Mouse (Mus musculus): ENCODE results near the gene Farsb.

Farsb gene

DNA sequence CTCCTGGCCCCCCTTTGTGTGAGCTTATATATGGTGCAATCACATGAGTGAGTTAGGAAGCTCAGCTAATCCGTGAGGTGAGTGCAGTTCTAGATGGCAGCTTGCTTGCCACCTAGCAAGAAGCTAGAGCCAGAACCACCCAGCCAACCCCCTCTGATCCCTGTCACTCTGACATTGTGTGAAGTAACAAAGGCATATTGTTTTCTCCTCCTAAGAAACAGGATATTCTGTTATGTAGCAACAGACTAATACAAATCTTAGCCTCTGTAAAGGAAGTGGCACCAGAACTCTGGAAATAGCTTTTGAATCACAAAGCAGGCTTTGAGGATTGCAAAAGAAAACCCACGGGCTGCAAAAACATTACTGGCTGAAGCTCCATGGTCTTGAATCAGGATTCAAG lies 4.3 kb downstream of the Farsb start:
- no peak for DNase-seq (ENCODE audit: low read depth, low spot score)

DNA sequence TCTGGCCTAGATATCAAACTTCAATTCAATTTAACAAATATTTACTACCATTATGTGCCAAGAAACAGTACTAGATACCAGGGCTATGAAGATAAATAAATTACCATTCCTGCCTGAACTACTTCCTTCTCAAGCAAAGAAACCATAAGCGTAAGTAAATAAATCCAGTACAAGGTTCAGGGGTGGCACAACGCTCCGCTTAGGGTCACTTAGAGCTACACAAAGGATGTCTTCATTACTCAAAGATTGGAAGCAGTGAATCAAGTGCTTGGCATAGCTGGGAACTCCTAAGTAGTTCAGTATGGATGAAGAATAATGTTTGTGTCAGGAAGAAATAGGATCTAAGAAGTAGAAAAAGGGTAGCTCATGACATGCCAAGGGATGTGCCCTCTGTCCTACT lies 5.3 kb downstream of the Farsb start:
- DNase-seq (ENCODE audit: low read depth, low spot score): no peak

DNA sequence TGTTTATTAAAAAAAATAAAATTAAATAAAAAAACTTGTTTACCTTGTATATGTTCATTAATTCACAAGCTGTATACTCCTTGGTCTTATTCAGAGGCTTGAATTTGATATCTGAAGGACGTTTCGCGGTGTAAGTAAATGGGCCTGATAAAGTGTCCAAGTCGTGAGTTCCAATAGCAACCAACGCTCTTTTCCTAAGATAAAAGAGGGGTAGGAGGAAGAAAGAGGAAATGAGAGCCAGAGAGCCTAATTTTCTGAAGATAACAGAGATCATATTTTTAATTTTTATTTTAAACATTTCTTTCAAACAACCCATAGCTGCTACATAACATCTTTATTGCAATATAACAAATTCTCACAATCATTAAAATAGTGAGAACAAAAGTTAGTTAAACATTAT lies 16.3 kb downstream of the Farsb start:
- no peak for DNase-seq (ENCODE audit: low read depth, low spot score)

DNA sequence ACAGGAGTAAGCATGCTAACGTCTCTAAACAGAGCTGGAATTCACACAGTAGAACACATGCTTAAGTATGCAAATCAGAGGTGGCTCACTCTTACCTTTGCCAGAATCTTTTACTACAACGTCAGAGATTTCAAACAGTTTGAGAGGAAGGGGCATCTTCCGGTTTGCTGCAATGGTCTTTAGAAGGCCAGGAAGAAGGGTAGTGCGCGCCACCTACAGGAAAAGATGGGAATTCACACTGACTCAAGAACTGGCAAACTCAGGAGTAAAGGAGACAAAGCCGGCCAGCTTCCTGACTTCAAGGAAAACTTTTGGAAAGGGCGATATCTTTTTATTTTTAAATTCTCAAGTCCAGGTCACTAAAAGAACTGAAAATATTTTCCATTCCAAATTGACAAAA lies 34.0 kb downstream of the Farsb start:
- DNase-seq (ENCODE audit: low read depth, low spot score): peak; percentile 18

DNA sequence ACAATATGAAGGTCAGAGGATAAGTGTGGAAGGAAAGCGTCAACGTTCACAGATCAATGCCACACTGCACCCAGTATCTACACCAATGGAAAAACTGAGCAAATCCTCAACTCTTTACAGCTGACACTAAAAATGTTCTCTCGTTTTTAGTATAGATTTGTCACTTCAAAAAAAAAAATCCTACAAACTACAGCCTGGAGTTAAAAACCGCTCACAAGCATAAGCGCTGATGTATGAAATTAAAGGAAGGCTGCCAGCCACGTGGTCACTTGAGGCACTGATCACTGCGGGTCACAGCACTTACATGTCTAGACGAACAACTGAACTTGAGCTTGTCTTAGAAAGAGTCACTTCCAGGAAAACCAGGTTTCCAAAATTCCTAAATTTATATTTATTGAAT lies 34.8 kb downstream of the Farsb start:
- DNase-seq (ENCODE audit: low read depth, low spot score): no peak

DNA sequence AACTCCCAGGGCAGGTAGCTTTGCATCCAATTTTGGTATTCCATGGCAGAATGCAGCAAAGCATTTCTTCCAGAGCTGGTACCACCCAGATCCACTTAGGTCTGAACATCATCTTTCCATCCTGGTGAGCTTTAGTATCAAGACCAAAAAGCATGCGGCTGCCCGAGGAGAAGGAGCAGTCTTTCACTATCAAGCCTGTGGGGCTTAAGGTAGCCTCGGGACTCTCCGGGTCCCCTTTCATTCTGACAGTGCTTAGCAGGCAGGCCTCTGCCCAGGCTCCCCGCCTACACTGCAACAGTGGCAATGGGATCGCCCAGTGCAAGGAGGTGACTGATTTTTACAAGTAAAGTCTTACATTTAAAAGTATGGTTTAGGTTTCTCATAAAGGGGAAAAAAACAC lies 36.2 kb downstream of the Farsb start:
- no peak for DNase-seq (ENCODE audit: low read depth, low spot score)

DNA sequence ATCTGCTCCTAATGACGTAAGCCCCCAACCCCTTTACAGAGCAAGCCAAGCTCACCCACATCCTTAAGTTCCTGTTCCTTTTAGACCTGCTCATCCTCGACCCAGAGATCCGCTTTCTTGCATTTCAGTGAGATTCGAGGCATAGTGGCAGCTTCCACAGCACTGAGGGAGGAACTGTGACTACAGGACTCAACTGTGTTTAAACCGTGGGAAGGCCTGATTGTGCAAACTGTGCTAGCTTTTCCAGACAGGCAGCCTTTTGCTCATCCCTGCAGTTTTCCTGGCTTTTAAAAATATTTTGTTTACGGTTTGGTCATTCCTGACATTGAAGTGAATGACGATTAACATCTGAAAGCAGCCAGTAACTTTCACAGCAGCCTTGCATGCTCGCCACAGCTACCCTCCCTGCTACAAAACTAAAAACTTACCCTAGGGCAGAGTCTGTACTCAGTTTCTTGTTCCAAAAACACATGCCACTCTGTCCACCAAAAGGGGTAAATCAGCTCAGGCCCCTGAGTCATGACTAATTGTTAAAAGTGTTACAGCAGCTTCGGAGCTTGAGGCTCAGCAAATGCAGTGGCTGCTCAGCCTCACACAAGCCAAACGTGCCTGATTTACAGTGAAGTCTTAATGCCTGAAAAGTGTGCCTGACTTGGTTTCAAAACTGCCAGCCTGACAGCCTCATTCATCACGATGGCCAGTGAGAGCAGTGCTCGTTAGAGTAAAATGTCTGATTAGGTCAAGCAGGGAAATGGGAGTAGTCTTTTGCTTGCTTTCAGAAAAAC lies 37.4 kb downstream of the Farsb start:
- no peak for DNase-seq (ENCODE audit: low read depth, low spot score)

DNA sequence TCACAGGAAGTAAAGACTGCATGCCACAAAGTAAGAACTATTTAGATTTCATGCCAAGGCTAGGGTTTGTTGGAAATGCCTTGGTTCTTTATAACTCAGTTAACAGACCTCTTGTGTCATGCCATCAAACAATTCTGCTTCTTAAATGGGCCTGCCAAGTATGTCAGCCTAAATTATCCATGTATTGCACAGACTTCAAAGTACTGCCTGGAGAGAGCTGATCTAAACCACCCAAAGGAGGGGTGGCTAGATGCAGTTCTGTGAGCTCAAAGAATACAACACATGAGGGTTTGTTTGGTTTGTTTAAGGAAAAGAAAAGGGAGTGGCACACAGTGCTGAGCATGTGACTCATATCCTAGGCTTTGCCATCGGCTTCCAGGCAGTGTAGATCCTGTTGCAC lies 40.6 kb downstream of the Farsb start:
- no peak for DNase-seq (ENCODE audit: low read depth, low spot score)

DNA sequence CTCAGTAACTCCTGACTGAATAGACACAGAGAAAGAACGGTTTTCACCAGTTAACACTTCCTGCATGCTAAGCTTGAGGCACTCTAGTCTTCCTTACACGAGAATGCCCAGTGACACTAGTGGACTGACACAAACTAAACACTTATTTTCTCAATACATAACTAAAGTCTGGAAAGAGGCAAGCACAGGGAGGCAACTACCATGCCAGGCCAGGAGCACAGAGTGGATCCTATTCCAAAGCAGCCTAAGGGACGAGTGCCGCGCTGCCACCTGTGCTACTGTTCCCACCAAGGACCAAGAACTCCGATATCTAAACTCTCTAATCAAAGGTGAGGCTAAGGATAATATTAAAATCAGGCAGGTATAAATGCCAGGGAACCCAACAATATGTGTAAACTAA lies 42.0 kb downstream of the Farsb start:
- DNase-seq (ENCODE audit: low read depth, low spot score): no peak

DNA sequence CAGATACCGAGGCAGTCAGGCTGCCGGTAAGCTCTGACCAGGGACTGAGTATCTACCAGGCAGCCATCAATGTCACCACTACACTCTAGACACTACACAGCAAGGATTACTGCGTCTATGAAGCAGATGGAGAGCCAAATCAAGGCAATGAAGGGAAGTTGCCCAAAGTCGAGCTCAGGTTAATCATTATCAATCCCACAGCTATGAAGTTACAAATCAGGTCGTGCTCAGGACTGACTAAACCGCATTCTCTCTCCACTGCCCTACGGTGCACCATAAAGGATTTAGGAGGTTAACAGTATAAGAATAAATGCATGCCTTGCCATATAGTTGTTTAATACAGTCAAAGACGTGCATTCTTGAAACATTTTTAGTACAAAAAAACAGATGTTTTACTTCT lies 42.5 kb downstream of the Farsb start:
- DNase-seq (ENCODE audit: low read depth, low spot score): no peak

DNA sequence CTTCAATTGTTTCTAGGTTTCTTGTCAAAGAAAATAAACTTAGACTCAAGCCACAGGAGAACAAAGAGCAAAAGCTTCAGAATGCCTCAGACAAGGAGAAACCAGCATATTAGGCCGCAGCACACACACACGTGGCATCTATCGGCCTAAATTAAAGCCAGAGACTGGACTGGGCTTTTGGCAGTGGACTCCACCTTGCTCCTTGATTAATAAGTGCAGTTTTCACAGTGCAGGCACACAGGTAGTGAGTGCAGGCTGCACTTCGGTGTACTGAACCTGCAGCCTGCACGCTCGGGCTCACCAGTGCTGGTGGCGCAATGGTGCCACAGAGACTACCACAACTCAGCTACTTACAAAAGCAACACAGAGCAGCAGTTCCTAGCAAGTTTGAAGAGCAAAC lies 45.6 kb downstream of the Farsb start:
- no peak for DNase-seq (ENCODE audit: low read depth, low spot score)

DNA sequence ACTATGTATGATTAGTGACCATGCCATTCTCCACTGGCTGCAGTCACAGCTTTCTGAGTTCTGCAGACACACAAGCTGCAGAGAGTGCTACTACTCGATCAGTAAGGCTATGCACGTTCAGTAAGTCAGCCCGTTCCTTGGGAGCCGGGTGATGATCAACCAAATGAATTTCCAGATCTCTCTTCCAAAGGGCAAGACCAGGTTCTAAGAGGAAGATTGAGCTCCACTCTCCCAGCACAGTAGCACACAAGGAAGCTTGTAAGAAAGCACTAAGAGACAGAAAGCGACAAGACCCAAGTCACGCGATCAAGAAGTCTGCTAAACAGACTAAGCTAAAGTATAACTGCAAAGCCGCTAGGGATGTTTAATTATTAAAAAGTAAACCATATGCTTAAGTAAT lies 48.0 kb downstream of the Farsb start:
- no peak for DNase-seq (ENCODE audit: low read depth, low spot score)

DNA sequence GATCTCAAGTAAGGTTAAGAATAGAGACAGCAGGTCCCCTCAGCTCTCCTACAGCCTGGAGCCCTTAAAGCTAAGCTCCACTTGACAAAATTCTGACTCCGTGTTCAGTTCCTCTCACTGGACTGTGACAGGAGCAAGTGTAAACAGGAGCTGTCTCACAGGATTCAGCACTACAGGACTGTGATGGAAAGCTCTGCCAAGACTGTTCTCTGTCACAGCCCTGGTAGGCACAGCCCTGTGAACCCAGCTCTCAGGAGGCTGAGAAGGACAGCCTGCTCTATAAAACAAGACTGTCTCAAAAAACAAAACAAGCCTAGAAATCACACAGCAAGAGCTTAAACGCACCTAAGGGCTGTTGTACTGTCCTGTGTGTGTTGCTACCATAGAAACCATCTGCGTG lies 51.5 kb downstream of the Farsb start:
- no peak for DNase-seq (ENCODE audit: low read depth, low spot score)

DNA sequence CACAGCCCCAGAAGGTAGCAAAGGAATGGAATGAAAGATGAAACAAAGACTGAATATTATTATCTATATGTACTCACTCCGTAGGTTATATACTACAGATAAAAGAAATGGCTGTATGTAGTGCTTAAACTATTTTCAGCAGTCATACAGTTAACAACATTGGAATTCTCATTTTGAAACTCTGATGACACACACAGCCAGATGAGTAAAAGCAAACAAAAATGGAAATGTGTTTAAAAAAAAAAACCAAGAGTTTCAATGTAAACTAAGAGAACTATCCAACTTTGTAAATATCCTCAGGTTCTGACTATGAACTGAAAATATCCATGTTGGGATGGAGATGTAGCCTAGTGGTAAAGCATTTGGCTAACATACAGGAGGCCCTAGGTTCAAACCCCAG lies 52.3 kb downstream of the Farsb start:
- DNase-seq (ENCODE audit: low read depth, low spot score): no peak

DNA sequence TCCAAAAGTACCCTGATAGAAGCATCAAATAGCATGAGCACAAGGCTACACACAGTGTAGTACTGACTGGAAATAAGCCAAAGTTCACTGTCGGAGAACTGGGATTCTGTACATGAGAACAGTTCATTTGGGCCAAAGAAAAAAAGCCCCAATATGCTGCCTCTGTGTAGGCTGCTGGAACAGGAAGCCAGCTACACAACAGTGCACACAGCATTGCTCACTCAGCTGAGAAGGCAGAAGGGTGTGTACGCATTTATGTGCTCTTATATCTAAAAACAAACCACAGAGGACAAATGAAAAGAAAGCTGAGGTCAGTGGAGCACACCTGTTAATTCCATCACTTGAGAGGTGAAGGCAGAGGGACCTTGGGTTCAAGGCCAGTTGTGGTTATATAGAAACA lies 52.7 kb downstream of the Farsb start:
- DNase-seq (ENCODE audit: low read depth, low spot score): no peak

DNA sequence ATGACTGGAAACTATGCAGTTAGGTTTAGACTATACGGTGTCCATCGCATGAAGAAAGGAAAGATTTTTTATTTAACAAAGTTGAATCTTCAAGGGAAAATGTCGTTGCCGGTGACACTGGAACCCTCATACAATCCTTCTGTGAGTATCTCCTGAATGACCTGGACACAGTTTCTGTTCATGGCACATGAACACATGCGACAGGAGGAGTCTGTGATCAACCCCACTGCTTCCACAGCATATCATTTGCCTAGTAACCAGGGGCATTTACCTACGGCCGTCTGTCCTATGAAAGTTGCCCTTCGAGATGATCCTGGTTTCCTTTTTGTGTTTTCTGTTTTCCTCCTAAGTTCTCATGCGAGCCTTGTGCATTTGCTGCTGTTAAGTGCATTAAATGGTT lies 55.2 kb downstream of the Farsb start:
- no peak for DNase-seq (ENCODE audit: low read depth, low spot score)

DNA sequence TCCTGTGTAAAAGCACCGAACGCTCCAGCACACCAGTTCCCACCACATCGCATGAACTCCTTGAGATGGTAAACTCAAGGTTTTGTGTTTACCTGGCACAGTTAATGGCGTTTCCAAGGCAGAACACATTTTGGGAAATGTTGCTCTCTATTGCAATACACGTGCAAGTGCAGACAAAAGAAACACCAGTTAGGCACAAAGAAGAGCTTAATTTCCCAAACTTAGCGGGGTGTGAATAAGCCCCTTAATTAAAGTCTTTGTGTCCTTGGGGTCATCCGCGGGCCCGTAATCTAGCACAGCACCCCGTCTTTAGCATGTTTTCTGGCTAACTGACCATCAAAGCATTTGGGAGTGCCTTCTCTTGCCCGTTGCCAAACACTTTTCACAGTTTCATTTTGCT lies 59.8 kb downstream of the Farsb start:
- no peak for DNase-seq (ENCODE audit: low read depth, low spot score)

DNA sequence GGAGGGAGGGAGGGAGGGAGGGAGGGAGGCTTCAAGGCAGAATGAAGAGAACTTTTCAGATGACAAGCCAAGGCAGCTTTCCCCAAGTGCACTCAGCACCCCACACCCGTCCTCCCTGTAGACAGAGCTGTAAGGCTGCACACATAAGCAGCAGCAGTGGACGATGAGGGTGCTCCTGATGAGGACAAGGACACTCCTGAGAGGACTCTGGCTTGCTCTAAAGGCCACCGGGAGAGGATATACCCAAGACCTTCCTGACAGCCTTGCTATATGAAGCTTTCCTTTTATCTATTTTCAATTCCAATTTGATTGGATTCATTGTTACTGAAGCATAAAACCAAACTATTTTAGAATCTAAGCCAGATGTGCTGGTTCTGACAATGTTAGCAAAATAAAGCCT lies 61.9 kb downstream of the Farsb start:
- DNase-seq (ENCODE audit: low read depth, low spot score): no peak

DNA sequence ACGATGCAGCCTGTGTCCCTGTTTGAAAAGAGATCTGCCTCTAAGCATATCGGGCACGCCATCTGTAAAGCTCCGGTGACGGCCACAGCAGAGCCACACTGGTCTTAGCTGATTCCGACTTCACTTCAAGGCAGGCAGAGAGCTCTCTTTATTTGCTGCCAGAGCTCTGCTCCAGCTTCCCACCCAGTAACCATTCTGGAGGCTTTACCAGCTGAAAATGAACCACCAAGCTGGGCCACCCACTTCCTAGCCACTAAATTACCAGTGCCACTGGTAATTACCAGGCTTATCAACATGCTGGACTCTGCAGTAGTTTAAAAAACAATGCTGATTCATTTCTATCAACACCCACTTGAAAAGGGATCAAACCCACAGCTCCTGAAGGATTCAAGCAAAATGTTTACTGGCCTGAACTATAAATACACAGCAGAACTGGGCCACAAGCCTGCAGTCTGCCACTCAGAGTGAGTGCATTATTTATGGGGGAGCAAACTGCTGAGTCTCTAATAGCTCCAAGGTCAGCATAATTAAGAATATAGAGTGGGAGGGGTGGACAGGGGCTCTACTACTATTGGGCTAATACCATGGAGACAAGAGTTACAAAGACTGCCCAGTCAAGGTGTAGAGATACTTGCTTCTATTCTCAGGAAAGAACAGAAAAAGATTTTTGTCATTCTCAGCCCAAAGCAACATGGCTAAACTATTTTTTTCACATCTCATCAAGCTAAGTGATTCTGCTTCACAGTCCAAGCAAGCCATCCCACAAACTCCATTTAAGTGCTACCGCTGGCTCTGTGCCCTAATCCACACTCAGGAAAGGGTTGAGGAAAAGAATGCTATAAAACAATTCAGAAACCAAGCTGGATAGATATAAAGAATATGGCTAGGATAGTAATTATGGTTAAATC lies 62.6 kb downstream of the Farsb start:
- peak; percentile 59 for DNase-seq (ENCODE audit: low read depth, low spot score)

DNA sequence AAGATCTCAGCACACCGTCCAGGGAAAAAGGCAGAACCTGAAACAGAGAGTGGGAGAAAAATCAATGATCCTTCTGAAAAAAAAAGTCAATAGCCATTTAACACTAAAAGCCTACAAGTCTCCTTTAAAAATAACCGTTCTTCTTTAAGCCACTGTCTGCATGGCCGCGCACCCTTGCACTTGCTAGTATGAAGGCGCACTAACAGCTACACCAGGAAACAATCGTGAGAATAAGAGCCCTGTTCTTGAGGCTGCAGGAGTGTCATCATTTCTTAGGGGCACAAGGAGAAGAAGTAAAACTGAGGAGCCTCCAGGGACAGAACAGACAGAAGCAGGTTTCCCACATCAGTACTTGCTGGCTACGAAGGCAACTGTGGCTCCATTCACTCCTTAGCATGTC lies 63.4 kb downstream of the Farsb start:
- DNase-seq (ENCODE audit: low read depth, low spot score): no peak

DNA sequence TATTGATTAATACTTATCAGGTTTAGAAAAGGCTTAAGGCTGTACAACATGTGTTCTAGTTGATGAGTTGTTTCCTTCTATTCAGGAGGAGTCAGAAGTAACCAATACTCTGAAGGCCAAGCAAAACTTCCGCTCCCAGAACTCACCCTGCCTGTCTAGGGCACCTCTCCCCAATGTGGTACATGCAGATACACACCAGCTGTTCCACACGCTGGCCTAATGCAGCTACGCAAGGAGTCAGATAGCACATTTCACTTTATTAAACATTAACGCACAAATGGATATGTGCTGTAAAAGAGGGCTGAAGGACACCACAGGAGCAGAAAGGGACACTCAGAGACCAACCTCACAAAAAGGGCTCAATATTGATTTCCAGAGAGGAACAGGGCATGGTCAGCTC lies 63.8 kb downstream of the Farsb start:
- DNase-seq (ENCODE audit: low read depth, low spot score): no peak

DNA sequence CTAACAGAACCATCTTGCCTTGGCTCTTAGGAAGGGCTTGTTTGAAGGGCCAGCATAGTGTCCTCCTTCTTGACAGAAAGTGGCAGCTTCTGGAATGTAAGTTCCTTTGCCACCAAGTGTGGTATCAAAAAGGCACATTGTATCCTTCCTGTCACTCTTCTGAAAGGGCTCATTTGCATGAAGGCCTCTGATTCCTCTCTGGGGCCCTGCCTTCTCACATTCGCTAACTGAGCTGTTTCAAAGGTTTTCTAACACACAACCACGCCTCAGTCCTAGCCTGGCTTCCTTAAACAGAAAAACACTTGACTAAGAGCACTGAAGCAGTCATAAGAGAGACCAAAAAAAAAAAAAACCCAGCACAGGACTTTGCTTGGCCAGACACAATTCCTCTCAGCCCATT lies 66.1 kb downstream of the Farsb start:
- no peak for DNase-seq (ENCODE audit: low read depth, low spot score)

DNA sequence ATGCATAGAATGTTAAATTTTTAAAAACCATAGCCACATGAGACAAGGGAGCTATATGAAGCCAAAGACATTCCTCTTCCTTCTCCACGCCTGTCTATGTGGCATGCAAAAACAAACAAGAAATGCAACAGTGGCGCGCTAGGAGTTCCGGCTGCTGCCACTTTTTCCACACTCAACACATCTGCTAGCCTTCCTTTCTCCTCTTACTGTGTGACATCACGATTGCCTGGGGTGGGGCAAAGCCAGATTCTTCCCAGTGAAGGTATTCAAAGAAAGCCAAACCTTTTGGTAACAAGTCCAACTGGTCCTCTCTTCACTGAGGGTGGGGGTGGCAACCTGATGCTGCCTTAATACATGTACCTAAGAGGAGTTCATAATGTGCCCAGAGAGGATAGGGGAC lies 66.9 kb downstream of the Farsb start:
- no peak for DNase-seq (ENCODE audit: low read depth, low spot score)

Measured in skeletal muscle tissue, adult 2 months (tissue).